Mouse (Mus musculus) embryonic stem cell, embryonic (primary cell): ENCODE results near the gene Iqcn.

Experiments
- CTCF ChIA-PET, 4 experiments: fragments of 300-600 bp in 2 of 4; fragments of 350-600 bp in 2 of 4; sonication (Branson Sonifier 250); formaldehyde crosslinking; loops; one replicate each; lab custom pipeline; 2022; ENCODE audit warnings: inconsistent platforms in 2 of 4; lab: Charles Lee
- POLR2A ChIA-PET, 4 experiments: fragments of 300-600 bp in 2 of 4; fragments of 350-600 bp in 2 of 4; sonication (Branson Sonifier 250); formaldehyde crosslinking; loops; one replicate each; lab custom pipeline; 2022; ENCODE audit warnings: antibody characterized with exemption in 4 of 4, inconsistent platforms in 1 of 4; lab: Charles Lee

Gene Iqcn

DNA sequence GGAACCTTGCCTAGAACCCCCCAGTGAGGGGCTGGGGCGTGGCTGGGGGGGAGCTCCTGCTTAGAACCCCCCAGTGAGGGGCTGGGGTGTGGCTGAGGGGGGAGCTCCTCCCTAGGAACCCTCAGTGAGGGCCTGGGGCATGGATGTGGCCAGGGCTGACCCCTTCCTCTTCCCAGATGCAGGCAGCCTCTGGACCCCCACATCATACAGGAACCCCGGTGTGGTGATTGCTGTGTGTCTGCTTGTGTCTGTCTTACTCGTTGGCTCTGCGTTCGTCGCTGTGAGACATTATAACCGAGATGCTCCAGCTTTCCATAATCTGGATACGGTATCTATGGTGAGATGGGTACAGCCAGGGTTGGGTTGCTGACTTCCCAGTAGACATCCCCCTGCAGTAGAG is 18.3 kb downstream of the Iqcn start:
- CTCF ChIA-PET, result interaction anchor here (0.7 to 10.1 kb wide), 11 partner anchors 9 to 163 kb away, joined by 3 to 92 read pairs (median 4); partner anchors contain the start of genes Rab3a (in 2 of the 4), Arrdc2 (in 1 of the 4) and Mast3 (in 1 of the 4)
- POLR2A ChIA-PET, result interaction anchor here in 2 of 4 experiments (0.6 to 1.4 kb wide), 7 partner anchors 23 to 118 kb away, joined by 3 to 5 read pairs (median 3); partner anchors contain the start of genes Arrdc2 (in 1 of the 2) and Jund (in 1 of the 2)

- CTCF ChIA-PET, result interaction anchor here in 3 of 4 experiments (0.8 to 10.1 kb wide), 9 partner anchors 28 to 121 kb away, joined by 3 to 92 read pairs (median 3); partner anchors contain the start of genes Rab3a (in 2 of the 3), Arrdc2 (in 1 of the 3) and Mpv17l2 (in 1 of the 3)
Observed at GRCm38 (mm10) chr8:70723486-70724210, 20.4 kb downstream of the Iqcn start, which contains the start of gene Pde4c. Pde4c (plus strand) TSS chr8:70723720.

GRCm38 (mm10) chr8:70724216-70724615 is 21.0 kb downstream of the Iqcn start:
- POLR2A ChIA-PET, result interaction anchor here in 3 of 4 experiments (0.5 to 5.1 kb wide), 21 partner anchors 8 to 173 kb away, joined by 3 to 28 read pairs (median 4); partner anchors contain the start of genes Jund (in 2 of the 3), Rab3a (in 2 of the 3), Arrdc2 (in 1 of the 3) and Lsm4 (in 1 of the 3)
- CTCF ChIA-PET, result interaction anchor here in 3 of 4 experiments (0.6 to 10.1 kb wide), 10 partner anchors 28 to 120 kb away, joined by 3 to 92 read pairs (median 3); partner anchors contain the start of genes Rab3a (in 2 of the 3), Arrdc2 (in 1 of the 3) and Mpv17l2 (in 1 of the 3)

More at GRCm38 (mm10) chr8:70723486-70724210, 20.4 kb downstream of the Iqcn start, which contains the start of gene Pde4c:
- POLR2A ChIA-PET, result interaction anchor here in 3 of 4 experiments (0.5 to 5.1 kb wide), 25 partner anchors 9 to 173 kb away, joined by 3 to 28 read pairs (median 4); partner anchors contain the start of genes Jund (in 2 of the 3), Mpv17l2 (in 2 of the 3), Rab3a (in 2 of the 3) and Arrdc2 (in 1 of the 3)

DNA sequence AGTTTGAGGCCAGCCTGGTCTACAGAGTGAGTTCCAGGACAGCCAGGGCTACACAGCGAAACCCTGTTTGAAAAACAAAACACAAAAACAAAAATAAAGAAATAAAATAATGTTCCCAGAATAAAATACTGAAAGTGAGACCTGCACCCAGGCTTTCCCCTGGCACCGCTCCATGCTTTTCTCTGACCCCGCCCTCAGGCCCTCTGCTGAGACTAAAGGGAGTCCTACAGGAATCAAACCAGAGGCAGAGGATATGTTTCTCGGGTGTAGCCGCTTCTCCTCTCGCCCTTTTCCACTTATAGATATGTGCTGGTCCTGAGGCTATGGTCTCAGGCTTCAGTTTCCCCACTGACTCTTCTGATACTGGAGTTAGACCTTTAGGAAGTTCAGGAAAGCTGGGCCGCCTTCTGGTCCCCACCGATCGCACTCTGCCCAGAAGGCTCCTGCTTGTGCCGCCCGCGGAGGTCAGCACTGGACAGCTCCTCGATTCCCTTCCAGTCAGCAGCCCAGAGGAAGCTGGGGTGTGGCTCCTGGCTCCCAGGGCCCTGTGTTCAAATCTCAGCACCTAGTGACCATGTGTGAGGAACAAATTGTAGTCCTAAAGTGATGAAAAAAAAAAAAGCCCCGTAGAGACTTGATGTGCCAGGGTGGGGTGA is 22.7 kb downstream of the Iqcn start:
- POLR2A ChIA-PET, result interaction anchor here in 3 of 4 experiments (0.6 to 5.1 kb wide), 11 partner anchors 27 to 171 kb away, joined by 3 to 28 read pairs (median 3); partner anchors contain the start of genes Arrdc2 (in 2 of the 3), Jund (in 2 of the 3) and Rpl18a (in 1 of the 3)

DNA sequence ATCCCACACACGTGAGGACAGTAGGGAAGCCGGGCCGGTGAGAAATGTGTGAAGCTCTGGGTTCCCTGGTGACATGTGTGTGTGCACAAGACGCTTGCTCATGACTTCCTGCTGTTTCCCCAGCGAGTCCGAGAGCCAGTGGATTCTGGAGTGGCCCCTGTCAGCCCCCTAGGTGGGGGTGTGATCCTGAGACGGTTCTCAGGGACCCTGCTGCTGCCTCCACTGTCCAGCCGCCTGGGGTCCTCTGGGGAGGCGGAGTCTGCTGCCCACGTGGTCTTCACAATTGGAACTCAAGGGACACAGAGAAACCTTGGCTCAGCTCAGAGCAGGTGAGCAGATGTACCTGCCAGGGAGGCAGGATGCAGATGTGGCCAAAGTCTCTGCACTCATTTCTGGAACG is 23.5 kb downstream of the Iqcn start:
- ChIA-PET CTCF (interaction anchor here in 3 of 4 experiments (0.6 to 10.1 kb wide), 7 partner anchors 25 to 195 kb away, joined by 3 to 79 read pairs (median 4); partner anchors contain the start of genes Rab3a (in 2 of the 3) and Mast3 (in 1 of the 3)), POLR2A (interaction anchor here in 3 of 4 experiments (0.5 to 5.1 kb wide), 11 partner anchors 27 to 353 kb away, joined by 3 to 28 read pairs (median 3); partner anchors contain the start of genes Jund (in 2 of the 3), Arrdc2 (in 1 of the 3), Lsm4 (in 1 of the 3) and Rpl18a (in 1 of the 3))

More for the DNA sequence above, 22.7 kb downstream of the Iqcn start:
- CTCF ChIA-PET, result interaction anchor here (0.6 to 10.1 kb wide), 9 partner anchors 10 to 345 kb away, joined by 3 to 79 read pairs (median 4); partner anchors contain the start of genes Rab3a (in 2 of the 4) and Mast3 (in 1 of the 4)

GRCm38 (mm10) chr8:70729808-70730475 is 26.7 kb downstream of the Iqcn start:
- CTCF ChIA-PET, result interaction anchor here in 3 of 4 experiments (0.5 to 3.3 kb wide), 18 partner anchors 8 to 480 kb away, joined by 3 to 16 read pairs (median 4); partner anchors contain the start of genes Gm3336 (in 1 of the 3), Lsm4 (in 1 of the 3) and Rab3a (in 1 of the 3)
- POLR2A ChIA-PET, result interaction anchor here in 3 of 4 experiments (0.6 to 5.2 kb wide), 45 partner anchors 9 to 500 kb away, joined by 3 to 56 read pairs (median 5); partner anchors contain the start of genes Arrdc2 (in 3 of the 3), Jund (in 3 of the 3), Gm3336 (in 2 of the 3) and Mpv17l2 (in 2 of the 3)

DNA sequence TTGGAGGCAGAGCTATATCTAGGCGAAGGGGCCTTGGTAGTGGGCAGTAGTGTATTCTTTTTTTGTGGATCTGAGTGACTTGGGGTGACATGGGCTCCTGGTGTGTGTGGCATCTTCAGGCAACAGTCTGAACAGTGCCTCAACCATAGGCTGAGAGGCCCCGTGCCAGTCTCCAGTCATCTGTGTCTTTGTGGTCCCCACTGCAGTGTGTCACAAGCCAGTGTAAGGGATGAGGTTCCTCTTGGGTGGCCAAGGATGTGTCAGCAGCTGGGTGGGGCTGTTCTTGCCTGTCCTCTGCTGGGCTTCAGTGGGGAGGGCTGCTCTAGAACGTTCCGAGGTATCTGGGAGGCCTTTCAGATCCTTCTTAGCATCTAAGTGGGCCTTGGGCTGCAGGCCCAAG is 27.7 kb downstream of the Iqcn start:
- ChIA-PET POLR2A (interaction anchor here in 3 of 4 experiments (0.6 to 5.2 kb wide), 14 partner anchors 11 to 166 kb away, joined by 3 to 56 read pairs (median 6); partner anchors contain the start of genes Arrdc2 (in 2 of the 3), Gm3336 (in 1 of the 3), Jund (in 1 of the 3) and Lsm4 (in 1 of the 3)), CTCF (interaction anchor here in 3 of 4 experiments (1.2 to 2.5 kb wide), 6 partner anchors 9 to 58 kb away, joined by 4 to 16 read pairs (median 5); partner anchors contain the start of genes Gm3336 (in 1 of the 3), Lsm4 (in 1 of the 3) and Rab3a (in 1 of the 3))

DNA sequence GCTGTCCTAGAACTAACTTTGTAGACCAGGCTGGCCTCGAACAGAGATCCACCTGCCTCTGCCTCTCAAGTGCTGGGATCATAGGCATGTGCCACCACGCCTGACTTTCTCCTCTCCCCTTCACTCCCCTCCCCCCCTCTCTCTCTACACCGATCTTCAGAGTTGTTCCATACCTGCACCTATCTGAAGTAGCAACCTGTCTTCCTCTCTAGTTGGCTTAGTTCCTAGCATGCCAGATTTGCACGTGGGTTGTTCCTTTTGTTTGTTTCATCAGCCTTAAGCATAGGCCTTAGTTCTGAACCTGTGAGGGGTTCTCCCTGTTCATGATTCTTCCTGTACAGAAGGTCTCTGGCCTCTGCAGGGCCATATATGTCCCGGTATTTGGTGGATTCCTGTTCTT is 34.4 kb downstream of the Iqcn start:
- CTCF ChIA-PET, result no interaction called here
- POLR2A ChIA-PET, result interaction anchor here in 2 of 4 experiments (1.2 to 1.3 kb wide), 2 partner anchors 9 to 55 kb away, joined by 4 read pairs; no protein-coding TSS in a partner anchor

GRCm38 (mm10) chr8:70738211-70738610 is 35.0 kb downstream of the Iqcn start:
- ChIA-PET POLR2A (interaction anchor here in 2 of 4 experiments (0.9 to 1.6 kb wide), 5 partner anchors 9 to 55 kb away, joined by 3 to 7 read pairs (median 4); partner anchors contain the start of gene Jund (in 1 of the 2)), CTCF (interaction anchor here in 1 of 4 experiments (0.7 kb wide), 1 partner anchor 8 kb away, joined by 3 read pairs; no protein-coding TSS in a partner anchor)

- CTCF ChIA-PET, result interaction anchor here in 2 of 4 experiments (1.3 to 2.4 kb wide), 3 partner anchors 27 to 103 kb away, joined by 3 to 11 read pairs (median 4); partner anchors contain the start of gene Arrdc2 (in 1 of the 2)
- POLR2A ChIA-PET, result interaction anchor here in 3 of 4 experiments (0.6 to 4.0 kb wide), 6 partner anchors 9 to 98 kb away, joined by 3 to 11 read pairs (median 3); partner anchors contain the start of genes Arrdc2 (in 1 of the 3) and Rab3a (in 1 of the 3)
Observed at GRCm38 (mm10) chr8:70741661-70742060, 38.4 kb downstream of the Iqcn start.

- ChIA-PET CTCF (interaction anchor here in 2 of 4 experiments (1.3 to 2.4 kb wide), 3 partner anchors 27 to 102 kb away, joined by 3 to 11 read pairs (median 4); partner anchors contain the start of gene Arrdc2 (in 1 of the 2)), POLR2A (interaction anchor here in 2 of 4 experiments (1.0 to 4.0 kb wide), 3 partner anchors 9 to 98 kb away, joined by 3 to 11 read pairs (median 4); partner anchors contain the start of gene Arrdc2 (in 1 of the 2))
Observed at GRCm38 (mm10) chr8:70742176-70742575, 38.9 kb downstream of the Iqcn start.

DNA sequence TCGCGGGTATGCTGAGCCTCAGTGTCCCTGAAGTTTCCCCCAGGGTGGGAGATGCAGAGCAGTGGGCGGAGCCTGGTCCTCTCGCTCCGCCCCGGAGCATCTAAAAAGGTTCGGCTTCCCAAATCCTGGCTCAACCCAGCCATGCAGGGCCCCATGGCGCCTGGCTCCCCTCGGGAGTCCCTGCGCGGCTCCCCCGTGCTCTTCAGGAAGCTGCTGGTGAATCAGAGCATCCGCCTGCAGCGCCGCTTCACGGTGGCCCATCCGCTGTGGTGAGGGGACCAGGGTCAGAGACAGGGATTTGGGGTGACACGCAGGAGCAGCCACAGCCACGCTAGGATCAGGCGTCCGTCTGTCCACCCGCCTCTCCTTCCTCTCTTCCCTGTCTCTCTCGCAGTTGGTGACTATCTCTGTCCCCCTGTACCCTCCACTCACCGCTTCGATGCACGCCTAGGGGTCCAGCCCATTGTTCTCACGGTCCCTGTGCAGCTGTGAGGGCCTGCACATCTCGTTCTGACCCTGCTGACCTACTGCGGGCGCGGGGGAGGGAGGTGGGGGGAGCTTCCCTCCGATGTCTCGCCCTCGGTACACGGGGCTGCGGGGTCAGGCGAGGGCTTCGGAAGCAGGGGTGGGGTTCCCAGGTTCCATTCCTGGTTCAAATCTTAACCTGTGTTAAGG is 39.9 kb downstream of the Iqcn start:
- ChIA-PET CTCF (interaction anchor here in 2 of 4 experiments (0.5 to 2.4 kb wide), 7 partner anchors 9 to 154 kb away, joined by 3 to 11 read pairs (median 3); partner anchors contain the start of gene Rpl18a (in 1 of the 2)), POLR2A (interaction anchor here in 3 of 4 experiments (0.6 to 4.0 kb wide), 19 partner anchors 9 to 96 kb away, joined by 3 to 15 read pairs (median 4); partner anchors contain the start of genes Jund (in 3 of the 3), Arrdc2 (in 2 of the 3), Lsm4 (in 1 of the 3) and Pde4c (in 1 of the 3))

GRCm38 (mm10) chr8:70743656-70744590 is 40.7 kb downstream of the Iqcn start:
- ChIA-PET CTCF (interaction anchor here in 3 of 4 experiments (0.5 to 2.4 kb wide), 8 partner anchors 8 to 153 kb away, joined by 3 to 11 read pairs (median 4); partner anchors contain the start of gene Rpl18a (in 1 of the 3)), POLR2A (interaction anchor here in 3 of 4 experiments (0.5 to 4.0 kb wide), 25 partner anchors 8 to 135 kb away, joined by 3 to 15 read pairs (median 3); partner anchors contain the start of genes Jund (in 3 of the 3), Pde4c (in 2 of the 3), Arrdc2 (in 1 of the 3) and Lsm4 (in 1 of the 3))
